Mouse (Mus musculus): ENCODE results near the gene 4930432M17Rik.

GRCm38 (mm10) chr3:121706087-121706486 lies 35.5 kb downstream of the 4930432M17Rik start:
- TF ChIP-seq CTCF (conservative IDR thresholded peaks at IDR 0.05; ENCODE audit: insufficient read depth, insufficient read length, low read depth, low read length) (no peak), POLR2A (IDR thresholded peaks at IDR 0.05; ENCODE audit: low read depth, low read length) (no peak)
